Mouse (Mus musculus): ENCODE measurements around the gene Antxr1. TPM values are rescaled to one million over a fixed set of nuclear protein-coding genes. Genes with fewer than 3 reads are reported as not detected.
A peak's percentile ranks its signal among the peaks of the same experiment; 100 is the strongest.

Gene Antxr1
- polyA plus RNA-seq, 1 experiment from 2014 or later, result 7.4 TPM

GRCm38 (mm10) chr6:87281771-87282170 is 53.9 kb downstream of the Antxr1 start:
- Histone ChIP-seq H3K36me3 (ENCODE audit: control insufficient read depth, insufficient read depth, low read length) (no peaks in the 10 kb centered on the region), H3K4me1 (replicated peaks; ENCODE audit: control insufficient read depth, insufficient read depth, low read length) (no peaks in the 10 kb centered on the region), H3K27me3 (ENCODE audit: control insufficient read depth, insufficient read depth, low read length) (no peaks in the 10 kb centered on the region), H3K27ac (ENCODE audit: low read depth, low read length) (no peak overlapping the region), H3K4me2 (replicated peaks; ENCODE audit: low read depth, low read length) (no peak overlapping the region), H3K4me3 (ENCODE audit: low read depth, low read length) (no peak overlapping the region), H3K9ac (ENCODE audit: low read depth, low read length) (no peak overlapping the region), H3K9me3 (ENCODE audit: control insufficient read depth, low read length) (no peaks in the 10 kb centered on the region)
- no peak for DNase-seq (ENCODE audit: low spot score)
- WGBS, result 89% methylated on average over 4 of the region's 4 CpGs
- ATAC-seq (ENCODE audit: low FRiP score), result no peak

- no peak overlapping the region for H3K4me3 ChIP-seq (ENCODE audit: low read depth, low read length)
- H3K4me1 ChIP-seq (replicated peaks; ENCODE audit: control insufficient read depth, insufficient read depth, low read length), result no peaks in the 10 kb centered on the region
- no peak for DNase-seq (ENCODE audit: low spot score)
- H3K36me3 ChIP-seq (ENCODE audit: control insufficient read depth, insufficient read depth, low read length), result peaks cover 7% of the 10 kb centered on the region; the same call in 1 of the 2 replicates
- H3K9me3 ChIP-seq (ENCODE audit: control insufficient read depth, low read length), result no peaks in the 10 kb centered on the region
- no peak overlapping the region for H3K27ac ChIP-seq (ENCODE audit: low read depth, low read length)
- no peak overlapping the region for H3K9ac ChIP-seq (ENCODE audit: low read depth, low read length)
- WGBS, result 61% methylated on average over 5 of the region's 5 CpGs
- no peak for ATAC-seq (ENCODE audit: low FRiP score)
- H3K27me3 ChIP-seq (ENCODE audit: control insufficient read depth, insufficient read depth, low read length), result no peaks in the 10 kb centered on the region
- H3K4me2 ChIP-seq (replicated peaks; ENCODE audit: low read depth, low read length), result no peak overlapping the region
These were observed 57.5 kb downstream of the Antxr1 start for GRCm38 (mm10) chr6:87278151-87278550.

GRCm38 (mm10) chr6:87277527-87277926 is 58.1 kb downstream of the Antxr1 start:
- H3K4me2 ChIP-seq (replicated peaks; ENCODE audit: low read depth, low read length), result no peak overlapping the region
- no peak overlapping the region for H3K27ac ChIP-seq (ENCODE audit: low read depth, low read length)
- H3K27me3 ChIP-seq (ENCODE audit: control insufficient read depth, insufficient read depth, low read length), result no peaks in the 10 kb centered on the region
- 64% methylated on average over 3 of the region's 3 CpGs for WGBS
- DNase-seq (ENCODE audit: low spot score) (peak; percentile 9), ATAC-seq (ENCODE audit: low FRiP score) (no peak)
- no peak overlapping the region for H3K9ac ChIP-seq (ENCODE audit: low read depth, low read length)
- H3K4me3 ChIP-seq (ENCODE audit: low read depth, low read length), result no peak overlapping the region
- H3K4me1 ChIP-seq (replicated peaks; ENCODE audit: control insufficient read depth, insufficient read depth, low read length), result no peaks in the 10 kb centered on the region
- no peaks in the 10 kb centered on the region for H3K9me3 ChIP-seq (ENCODE audit: control insufficient read depth, low read length)
- H3K36me3 ChIP-seq (ENCODE audit: control insufficient read depth, insufficient read depth, low read length), result peaks cover 7% of the 10 kb centered on the region; the same call in 1 of the 2 replicates

GRCm38 (mm10) chr6:87276941-87277340 is 58.7 kb downstream of the Antxr1 start:
- no peak overlapping the region for H3K4me3 ChIP-seq (ENCODE audit: low read depth, low read length)
- ATAC-seq (ENCODE audit: low FRiP score), result no peak
- WGBS, result 89% methylated on average over 7 of the region's 7 CpGs

GRCm38 (mm10) chr6:87274779-87275178 is 60.8 kb downstream of the Antxr1 start:
- no peak overlapping the region for H3K4me3 ChIP-seq (ENCODE audit: low read depth, low read length)
- no peak overlapping the region for H3K9ac ChIP-seq (ENCODE audit: low read depth, low read length)
- peaks cover 7% of the 10 kb centered on the region; the same call in 1 of the 2 replicates for H3K36me3 ChIP-seq (ENCODE audit: control insufficient read depth, insufficient read depth, low read length)
- 95% methylated on average over 5 of the region's 5 CpGs for WGBS
- H3K27me3 ChIP-seq (ENCODE audit: control insufficient read depth, insufficient read depth, low read length), result no peaks in the 10 kb centered on the region
- no peak overlapping the region for H3K27ac ChIP-seq (ENCODE audit: low read depth, low read length)
- no peaks in the 10 kb centered on the region for H3K9me3 ChIP-seq (ENCODE audit: control insufficient read depth, low read length)
- no peak for ATAC-seq (ENCODE audit: low FRiP score)
- H3K4me1 ChIP-seq (replicated peaks; ENCODE audit: control insufficient read depth, insufficient read depth, low read length), result no peaks in the 10 kb centered on the region
- H3K4me2 ChIP-seq (replicated peaks; ENCODE audit: low read depth, low read length), result no peak overlapping the region
- no peak for DNase-seq (ENCODE audit: low spot score)

More at GRCm38 (mm10) chr6:87276941-87277340, 58.7 kb downstream of the Antxr1 start:
- Histone ChIP-seq H3K27me3 (ENCODE audit: control insufficient read depth, insufficient read depth, low read length) (no peaks in the 10 kb centered on the region), H3K27ac (ENCODE audit: low read depth, low read length) (no peak overlapping the region), H3K9me3 (ENCODE audit: control insufficient read depth, low read length) (no peaks in the 10 kb centered on the region), H3K4me2 (replicated peaks; ENCODE audit: low read depth, low read length) (no peak overlapping the region), H3K9ac (ENCODE audit: low read depth, low read length) (no peak overlapping the region), H3K4me1 (replicated peaks; ENCODE audit: control insufficient read depth, insufficient read depth, low read length) (no peaks in the 10 kb centered on the region), H3K36me3 (ENCODE audit: control insufficient read depth, insufficient read depth, low read length) (peaks cover 7% of the 10 kb centered on the region; the same call in 1 of the 2 replicates)
- no peak for DNase-seq (ENCODE audit: low spot score)

- H3K36me3 ChIP-seq (ENCODE audit: control insufficient read depth, insufficient read depth, low read length), result peaks cover 7% of the 10 kb centered on the region; the same call in 1 of the 2 replicates
- H3K9ac ChIP-seq (ENCODE audit: low read depth, low read length), result no peak overlapping the region
- no peaks in the 10 kb centered on the region for H3K27me3 ChIP-seq (ENCODE audit: control insufficient read depth, insufficient read depth, low read length)
- 81% methylated on average over 3 of the region's 3 CpGs for WGBS
- no peaks in the 10 kb centered on the region for H3K4me1 ChIP-seq (replicated peaks; ENCODE audit: control insufficient read depth, insufficient read depth, low read length)
- H3K9me3 ChIP-seq (ENCODE audit: control insufficient read depth, low read length), result no peaks in the 10 kb centered on the region
- no peak overlapping the region for H3K4me2 ChIP-seq (replicated peaks; ENCODE audit: low read depth, low read length)
- H3K27ac ChIP-seq (ENCODE audit: low read depth, low read length), result no peak overlapping the region
- DNase-seq (ENCODE audit: low spot score), result no peak
- ATAC-seq (ENCODE audit: low FRiP score), result no peak
- H3K4me3 ChIP-seq (ENCODE audit: low read depth, low read length), result no peak overlapping the region
These were observed 61.8 kb downstream of the Antxr1 start for GRCm38 (mm10) chr6:87273791-87274190.

- H3K36me3 ChIP-seq (ENCODE audit: control insufficient read depth, insufficient read depth, low read length), result peaks cover 8% of the 10 kb centered on the region; the same call in 1 of the 2 replicates
- WGBS, result 82% methylated on average over 4 of the region's 4 CpGs
- no peak overlapping the region for H3K4me2 ChIP-seq (replicated peaks; ENCODE audit: low read depth, low read length)
These were observed 62.5 kb downstream of the Antxr1 start for GRCm38 (mm10) chr6:87273141-87273540.

GRCm38 (mm10) chr6:87272202-87272601 is 63.4 kb downstream of the Antxr1 start:
- Histone ChIP-seq H3K9me3 (ENCODE audit: control insufficient read depth, low read length) (no peaks in the 10 kb centered on the region), H3K4me3 (ENCODE audit: low read depth, low read length) (no peak overlapping the region), H3K27me3 (ENCODE audit: control insufficient read depth, insufficient read depth, low read length) (no peaks in the 10 kb centered on the region), H3K9ac (ENCODE audit: low read depth, low read length) (no peak overlapping the region), H3K36me3 (ENCODE audit: control insufficient read depth, insufficient read depth, low read length) (peaks cover 9% of the 10 kb centered on the region; the same call in 1 of the 2 replicates), H3K27ac (ENCODE audit: low read depth, low read length) (no peak overlapping the region), H3K4me2 (replicated peaks; ENCODE audit: low read depth, low read length) (no peak overlapping the region), H3K4me1 (replicated peaks; ENCODE audit: control insufficient read depth, insufficient read depth, low read length) (no peaks in the 10 kb centered on the region)
- WGBS, result 80% methylated on average over 2 of the region's 2 CpGs
- ATAC-seq (ENCODE audit: low FRiP score) (no peak), DNase-seq (ENCODE audit: low spot score) (no peak)

More at GRCm38 (mm10) chr6:87273141-87273540, 62.5 kb downstream of the Antxr1 start:
- no peak for DNase-seq (ENCODE audit: low spot score)
- Histone ChIP-seq H3K9me3 (ENCODE audit: control insufficient read depth, low read length) (no peaks in the 10 kb centered on the region), H3K4me1 (replicated peaks; ENCODE audit: control insufficient read depth, insufficient read depth, low read length) (no peaks in the 10 kb centered on the region), H3K4me3 (ENCODE audit: low read depth, low read length) (no peak overlapping the region), H3K9ac (ENCODE audit: low read depth, low read length) (no peak overlapping the region), H3K27ac (ENCODE audit: low read depth, low read length) (no peak overlapping the region), H3K27me3 (ENCODE audit: control insufficient read depth, insufficient read depth, low read length) (no peaks in the 10 kb centered on the region)
- no peak for ATAC-seq (ENCODE audit: low FRiP score)

GRCm38 (mm10) chr6:87270452-87270851 is 65.2 kb downstream of the Antxr1 start:
- Histone ChIP-seq H3K27ac (ENCODE audit: low read depth, low read length) (no peak overlapping the region), H3K9ac (ENCODE audit: low read depth, low read length) (no peak overlapping the region), H3K36me3 (ENCODE audit: control insufficient read depth, insufficient read depth, low read length) (peaks cover 9% of the 10 kb centered on the region; the same call in 1 of the 2 replicates), H3K4me3 (ENCODE audit: low read depth, low read length) (no peak overlapping the region), H3K9me3 (ENCODE audit: control insufficient read depth, low read length) (no peaks in the 10 kb centered on the region), H3K4me2 (replicated peaks; ENCODE audit: low read depth, low read length) (no peak overlapping the region), H3K27me3 (ENCODE audit: control insufficient read depth, insufficient read depth, low read length) (no peaks in the 10 kb centered on the region), H3K4me1 (replicated peaks; ENCODE audit: control insufficient read depth, insufficient read depth, low read length) (no peaks in the 10 kb centered on the region)
- ATAC-seq (ENCODE audit: low FRiP score) (no peak), DNase-seq (ENCODE audit: low spot score) (peak; percentile 37)
- WGBS, result 53% methylated on average over 7 of the region's 7 CpGs

Measured in hindbrain, embryonic 11.5 days (tissue).